Mouse (Mus musculus) erythroblast, embryonic 14.5 days (primary cell): ENCODE results near the gene C1qtnf6.

Experiments
- GATA1 ChIP-seq: IDR thresholded peaks from 2 replicates; pipeline ENCODE4 v1.6.1; 2012; ENCODE audit warnings: low read length, inconsistent platforms, mixed read lengths
- TAL1 ChIP-seq: IDR thresholded peaks from 3 replicates; pipeline ENCODE4 v1.6.1; 2012; ENCODE audit warnings: low read length, inconsistent platforms, mixed read lengths

GRCm38 (mm10) chr15:78571554-78572269, 40.5 kb upstream of the C1qtnf6 start:
- TF ChIP-seq TAL1 = peak; percentile 79
- peak; percentile 35 for TF ChIP-seq GATA1
